Mouse (Mus musculus) lung, postnatal 0 days (tissue): Measurements from ENCODE around the gene Rassf1. TPM values are rescaled to one million over a fixed set of nuclear protein-coding genes. Genes with fewer than 3 reads are reported as not detected.

Source experiments
- ATAC-seq: fragments of 200-750 bp; cut with Nextera tagmentation; 2 replicates; pipeline ENCODE4 v1.8.0; 2017; ENCODE audit warnings: moderate library complexity
- DNase-seq: peaks from one replicate; pipeline ENCODE4 v3.0.0-alpha.2; 2016; ENCODE audit warnings: low spot score
- H3K27ac ChIP-seq: fragments of 300-500 bp; sonication (generic); 2 replicates; pipeline ENCODE4 v1.5.1; 2014; ENCODE audit warnings: antibody characterized with exemption, mild to moderate bottlenecking, low read length, mixed read lengths
- H3K27me3 ChIP-seq: fragments of 300-500 bp; sonication (generic); replicated peaks from 2 replicates; pipeline ENCODE4 v1.6.1; 2014; ENCODE audit warnings: low read length, mixed read lengths; ENCODE audit not compliant: insufficient read depth
- H3K36me3 ChIP-seq: fragments of 300-500 bp; sonication (generic); 2 replicates; pipeline ENCODE4 v1.6.1; 2014; ENCODE audit warnings: low read length, mixed read lengths; ENCODE audit not compliant: insufficient read depth
- H3K4me1 ChIP-seq: fragments of 300-500 bp; sonication (generic); 2 replicates; pipeline ENCODE4 v1.6.1; 2014; ENCODE audit warnings: antibody characterized with exemption, low read depth, low read length, mixed read lengths; ENCODE audit not compliant: insufficient read depth
- H3K4me2 ChIP-seq: fragments of 300-500 bp; sonication (generic); replicated peaks from 2 replicates; pipeline ENCODE4 v1.6.1; 2014; ENCODE audit warnings: low read depth, mild to moderate bottlenecking, low read length, moderate library complexity, mixed read lengths
- H3K4me3 ChIP-seq: fragments of 300-500 bp; sonication (generic); 2 replicates; pipeline ENCODE4 v1.5.1; 2014; ENCODE audit warnings: low read depth, low read length
- H3K9ac ChIP-seq: fragments of 300-500 bp; sonication (generic); replicated peaks from 2 replicates; pipeline ENCODE4 v1.6.1; 2014; ENCODE audit warnings: low read depth, mild to moderate bottlenecking
- H3K9me3 ChIP-seq: fragments of 300-500 bp; sonication (generic); 2 replicates; pipeline ENCODE4 v1.6.1; 2016; ENCODE audit warnings: low read length, mixed read lengths
- CTCF ChIP-seq: IDR thresholded peaks from 2 replicates; pipeline ENCODE4 v1.5.1; 2016; ENCODE audit warnings: antibody characterized with exemption, mild to moderate bottlenecking
- EP300 ChIP-seq: IDR thresholded peaks from 2 replicates; pipeline ENCODE4 v1.6.1; 2016; ENCODE audit warnings: antibody characterized with exemption, mild to moderate bottlenecking, control low read depth
- WGBS: fragments of 180-500 bp; shearing (Covaris S2); extraction: QIAGEN DNeasy Blood & Tissue Kit; methylation state at CpG from one replicate; pipeline ENCODE4 v1.1.7; 2014; 5-methylcytosine and 5-hydroxymethylcytosine counted together
- polyA plus RNA-seq: library from polyadenylated mRNA; unstranded; fragments of >200 nt; fragmentation: Nextera tagmentation; extraction: Ambion mirVana; gene quantifications from 2 replicates; pipeline ENCODE4 v1.2.1, GENCODE M21; 2015

The Rassf1 gene
- polyA plus RNA-seq, 1 experiment from 2014 or later, result 86.1 TPM

DNA sequence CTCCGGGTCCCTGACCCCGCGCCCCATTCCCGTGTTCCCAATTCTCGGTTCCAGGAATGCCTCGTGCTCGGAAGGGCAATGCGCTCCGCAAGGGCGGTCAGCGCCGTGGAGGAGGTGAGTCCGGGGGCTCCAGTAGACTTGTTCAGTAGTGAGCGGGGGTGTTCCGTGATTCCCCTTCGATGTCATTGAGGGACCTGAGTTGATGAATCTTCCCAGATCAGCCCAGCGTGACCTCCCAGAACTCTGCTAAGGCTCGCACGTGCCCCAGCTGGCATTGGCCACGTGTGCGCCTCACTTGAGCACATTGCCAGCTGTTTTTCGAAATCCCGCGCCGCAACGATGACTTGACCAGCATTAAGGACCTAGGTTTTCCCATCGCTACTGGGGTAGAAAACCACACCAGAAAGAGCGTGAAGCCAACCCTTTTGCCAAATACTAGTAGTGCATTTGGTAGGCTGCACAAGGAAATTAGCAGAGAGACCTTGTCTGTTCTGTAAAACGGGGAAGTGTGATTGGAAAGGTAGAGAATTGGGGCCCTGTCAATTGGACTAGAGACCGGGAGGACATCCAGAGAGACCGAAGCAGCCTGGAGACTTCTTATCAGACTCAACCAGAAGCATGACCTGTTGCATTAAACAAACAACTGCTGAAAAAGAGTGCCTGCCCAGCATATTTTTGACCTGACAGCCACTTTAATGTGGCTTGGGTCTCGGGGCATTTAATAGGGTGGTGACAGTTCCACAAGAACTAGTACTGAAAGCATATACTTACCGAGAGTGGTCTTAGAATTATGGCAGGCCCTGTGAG is 36.7 kb downstream of the Rassf1 start:
- peak; percentile 13 for ATAC-seq
- WGBS, result 1% methylated on average over 33 of the region's 33 CpGs
- Histone ChIP-seq H3K4me1 (peaks cover 15% of the 10 kb centered on the region), H3K4me2 (peak overlapping the region; percentile 84), H3K9ac (peak overlapping the region; percentile 58), H3K36me3 (peaks cover 23% of the 10 kb centered on the region), H3K9me3 (no peaks in the 10 kb centered on the region), H3K4me3 (peak overlapping the region; percentile 62), H3K27me3 (no peaks in the 10 kb centered on the region), H3K27ac (0 out of 2 replicates have a peak overlapping the region, but pooled peaks have one; percentile 26)
- DNase-seq, result peak; percentile 70
- TF ChIP-seq CTCF, result no peak
- no peak for TF ChIP-seq EP300

- WGBS, result 64% methylated on average over 25 of the region's 25 CpGs
- Histone ChIP-seq H3K4me1 (peaks cover 15% of the 10 kb centered on the region), H3K9me3 (no peaks in the 10 kb centered on the region), H3K36me3 (peaks cover 23% of the 10 kb centered on the region), H3K27me3 (no peaks in the 10 kb centered on the region), H3K27ac (peak overlapping the region; percentile 66), H3K4me3 (no peak overlapping the region), H3K4me2 (no peak overlapping the region; the same call in 1 of the 2 replicates), H3K9ac (no peak overlapping the region)
- TF ChIP-seq EP300 (no peak), CTCF (peak; percentile 5; the same call in 1 of the 2 replicates)
- ATAC-seq (peak; percentile 42), DNase-seq (peak; percentile 87)
Measured at GRCm38 (mm10) chr9:107590058-107590772, 38.9 kb downstream of the Rassf1 start.

DNA sequence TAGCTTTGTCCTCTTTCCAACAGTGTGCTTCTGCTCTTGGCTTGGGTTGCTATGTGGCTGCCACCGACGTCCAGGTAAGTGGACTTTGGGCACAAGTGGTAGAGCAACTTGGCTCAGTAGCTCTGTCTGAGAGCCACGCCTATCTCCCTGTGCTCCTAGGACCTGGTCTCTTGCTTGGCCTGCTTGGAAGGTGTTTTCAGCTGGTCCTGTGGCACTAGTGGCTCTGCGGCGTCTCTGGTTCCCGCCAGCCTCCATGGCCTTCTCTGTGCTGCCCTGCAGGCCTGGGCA is 39.4 kb downstream of the Rassf1 start:
- TF ChIP-seq EP300, result no peak
- TF ChIP-seq CTCF, result no peak
- DNase-seq (peak; percentile 61), ATAC-seq (no peak)
- 55% methylated on average over 6 of the region's 6 CpGs for WGBS
- H3K9ac ChIP-seq, result no peak overlapping the region
- H3K4me1 ChIP-seq, result peaks cover 15% of the 10 kb centered on the region
- H3K27ac ChIP-seq, result peak overlapping the region; percentile 66
- H3K4me3 ChIP-seq, result no peak overlapping the region
- H3K4me2 ChIP-seq, result no peak overlapping the region; the same call in 1 of the 2 replicates
- H3K36me3 ChIP-seq, result peaks cover 23% of the 10 kb centered on the region
- H3K9me3 ChIP-seq, result no peaks in the 10 kb centered on the region
- no peaks in the 10 kb centered on the region for H3K27me3 ChIP-seq

DNA sequence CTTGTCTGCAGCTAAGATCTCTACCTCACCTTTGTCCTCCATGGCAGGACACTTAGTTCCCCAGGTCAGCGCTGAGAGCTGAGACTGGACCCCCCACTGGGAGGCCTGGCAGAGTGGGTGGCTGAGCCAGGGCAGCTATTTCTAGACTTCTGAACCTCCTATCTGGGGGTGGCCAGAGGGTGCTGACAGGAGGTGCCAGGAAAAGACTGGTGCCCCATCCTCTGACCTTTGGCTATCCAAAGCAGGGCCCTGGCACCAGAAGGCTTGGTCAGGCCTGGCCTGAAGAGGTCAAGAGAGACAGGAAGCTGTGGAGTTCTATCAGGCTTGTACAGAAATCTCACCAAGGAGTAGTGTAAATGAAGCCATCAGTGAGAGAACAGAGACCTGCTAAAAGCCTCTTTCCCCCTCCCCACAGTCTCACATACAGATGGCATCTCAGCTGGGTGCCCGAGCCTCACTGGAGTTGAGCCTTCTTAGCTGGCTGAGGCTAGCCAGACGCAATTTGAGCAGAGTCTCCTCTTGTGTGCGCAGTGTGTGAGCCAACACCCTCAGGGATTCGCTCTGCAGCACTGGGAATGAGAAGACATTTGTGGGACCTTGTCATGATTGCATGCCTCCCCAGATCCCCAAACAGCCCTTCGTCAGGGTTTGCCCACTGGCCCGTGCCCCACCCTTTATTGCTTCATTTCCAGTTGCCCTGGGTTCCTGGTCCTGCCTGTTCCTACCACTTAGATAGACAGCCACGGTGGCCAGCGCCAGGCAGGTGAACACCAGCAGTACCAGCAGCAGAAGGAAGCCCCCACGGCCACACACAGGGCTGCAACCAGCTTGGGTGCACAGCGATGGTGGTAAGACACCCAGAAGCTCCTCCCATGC is 42.0 kb downstream of the Rassf1 start:
- H3K4me1 ChIP-seq, result peaks cover 13% of the 10 kb centered on the region
- no peak overlapping the region for H3K9ac ChIP-seq
- H3K36me3 ChIP-seq, result peaks cover 23% of the 10 kb centered on the region
- DNase-seq (no peak), ATAC-seq (no peak)
- H3K4me3 ChIP-seq, result no peak overlapping the region
- H3K4me2 ChIP-seq, result no peak overlapping the region
- no peak overlapping the region for H3K27ac ChIP-seq
- TF ChIP-seq EP300 (no peak), CTCF (no peak)
- H3K9me3 ChIP-seq, result no peaks in the 10 kb centered on the region
- WGBS, result 84% methylated on average over 11 of the region's 11 CpGs
- no peaks in the 10 kb centered on the region for H3K27me3 ChIP-seq

- Histone ChIP-seq H3K36me3 (peaks cover 23% of the 10 kb centered on the region), H3K4me1 (0 out of 2 replicates have a peak, but pooled peaks cover 6% of the 10 kb centered on the region), H3K27ac (no peak overlapping the region), H3K9me3 (no peaks in the 10 kb centered on the region), H3K27me3 (no peaks in the 10 kb centered on the region), H3K9ac (no peak overlapping the region), H3K4me2 (no peak overlapping the region), H3K4me3 (no peak overlapping the region)
- ATAC-seq (no peak), DNase-seq (no peak)
- WGBS, result 77% methylated on average over 8 of the region's 8 CpGs
- TF ChIP-seq CTCF (no peak), EP300 (no peak)
Measured at GRCm38 (mm10) chr9:107594281-107595062, 43.1 kb downstream of the Rassf1 start.
